Mouse (Mus musculus) limb, embryonic 13.5 days (tissue): Measurements from ENCODE around the gene Ndufa12. TPM values are rescaled to one million over a fixed set of nuclear protein-coding genes. Genes with fewer than 3 reads are reported as not detected.

Experiments
- polyA plus RNA-seq: library from polyadenylated mRNA; unstranded; fragments of >200 nt; fragmentation: Nextera tagmentation; extraction: Ambion mirVana; gene quantifications from 2 replicates; pipeline ENCODE4 v1.2.1, GENCODE M21; 2015

The Ndufa12 gene
- polyA plus RNA-seq, 1 experiment from 2014 or later: 306 TPM

Other genes starting within 250 kb of the Ndufa12 start
- gene Vezt, start 162.9 kb upstream of the Ndufa12 start, polyA plus RNA-seq: 25.7 and 28.0 TPM in 2 replicates
- 3.3 and 4.0 TPM in 2 replicates for gene Fgd6, start 162.7 kb upstream of the Ndufa12 start, polyA plus RNA-seq
- gene Nr2c1, start 50.7 kb upstream of the Ndufa12 start, polyA plus RNA-seq: 9.9 and 10.0 TPM in 2 replicates
- not detected in 2 replicates for gene Gm4792, start 100.0 kb downstream of the Ndufa12 start, polyA plus RNA-seq
- 13.2 and 15.4 TPM in 2 replicates for gene Tmcc3, start 113.2 kb downstream of the Ndufa12 start, polyA plus RNA-seq